Comparison of ENCODE assay signal across 7 mouse cellular contexts in genomic region chr6:42324067-42324481, GRCm38 (mm10). TPM values are rescaled to one million over a fixed set of nuclear protein-coding genes. Genes with fewer than 3 reads are reported as not detected.
DNase-seq lines count a peak whose midpoint lies in the region; ATAC-seq and TF ChIP-seq lines count a peak whose summit lies in the region.

No protein-coding gene starts in this region.

- H3K36me3 ChIP-seq in lung, embryonic 14.5 days (ENCODE audit: insufficient read depth) = no peaks in the 10 kb centered on the region
- H3K36me3 ChIP-seq in forebrain, embryonic 14.5 days (ENCODE audit: control insufficient read depth, insufficient read depth, low read length) = peaks cover 5% of the 10 kb centered on the region; the same call in 1 of the 2 replicates
- no peaks in the 10 kb centered on the region for H3K36me3 ChIP-seq in intestine, embryonic 16.5 days (ENCODE audit: control insufficient read depth, insufficient read depth, low read length)
- peaks cover 12% of the 10 kb centered on the region; the same call in 1 of the 2 replicates for H3K36me3 ChIP-seq in midbrain, embryonic 14.5 days (ENCODE audit: control insufficient read depth, insufficient read depth, low read length)

- 3% methylated on average over 17 of the region's 32 CpGs for WGBS in lung, embryonic 14.5 days
- WGBS in forebrain, embryonic 14.5 days = 0% methylated on average over 10 of the region's 32 CpGs
- WGBS in intestine, embryonic 16.5 days = under 1% methylated on average over 22 of the region's 32 CpGs
- under 1% methylated on average over 28 of the region's 32 CpGs for WGBS in midbrain, embryonic 14.5 days

- peak overlapping the region; percentile 96 for H3K4me2 ChIP-seq in lung, embryonic 14.5 days
- peak overlapping the region; percentile 70 for H3K4me2 ChIP-seq in forebrain, embryonic 14.5 days (ENCODE audit: low read length)
- H3K4me2 ChIP-seq in intestine, embryonic 16.5 days (ENCODE audit: low read depth, low read length) = peak overlapping the region; percentile 96
- H3K4me2 ChIP-seq in midbrain, embryonic 14.5 days (ENCODE audit: low read length) = peak overlapping the region; percentile 89

- peaks cover 5% of the 10 kb centered on the region; the same call in 1 of the 2 replicates for H3K4me1 ChIP-seq in lung, embryonic 14.5 days (ENCODE audit: insufficient read depth)
- H3K4me1 ChIP-seq in forebrain, embryonic 14.5 days (ENCODE audit: control insufficient read depth, insufficient read depth, low read length) = peaks cover 4% of the 10 kb centered on the region; the same call in 1 of the 2 replicates
- peaks cover 16% of the 10 kb centered on the region for H3K4me1 ChIP-seq in intestine, embryonic 16.5 days (ENCODE audit: control insufficient read depth, insufficient read depth, low read length)
- peaks cover 11% of the 10 kb centered on the region for H3K4me1 ChIP-seq in midbrain, embryonic 14.5 days (ENCODE audit: control insufficient read depth, insufficient read depth, low read length)

- no peaks in the 10 kb centered on the region for H3K9me3 ChIP-seq in lung, embryonic 14.5 days (ENCODE audit: low read depth, low read length)
- no peaks in the 10 kb centered on the region for H3K9me3 ChIP-seq in forebrain, embryonic 14.5 days (replicated peaks; ENCODE audit: control insufficient read depth, low read length)
- no peaks in the 10 kb centered on the region for H3K9me3 ChIP-seq in intestine, embryonic 16.5 days (ENCODE audit: control insufficient read depth, low read length)
- H3K9me3 ChIP-seq in midbrain, embryonic 14.5 days (ENCODE audit: control insufficient read depth, low read length) = no peaks in the 10 kb centered on the region

- peak; percentile 39 for DNase-seq in lung, embryonic 14.5 days
- DNase-seq in lung, postnatal 36 days = no peak
- peak; percentile 79 for DNase-seq in cerebellum, adult 11-12 months
- DNase-seq in forebrain, embryonic 14.5 days (ENCODE audit: low spot score) = no peak
- DNase-seq in midbrain, embryonic 14.5 days = peak; percentile 71
- DNase-seq in ovary, postnatal 14 days (ENCODE audit: low spot score) = no peak

- peaks cover 34% of the 10 kb centered on the region for H3K27me3 ChIP-seq in lung, embryonic 14.5 days (ENCODE audit: insufficient read depth, low read length)
- H3K27me3 ChIP-seq in forebrain, embryonic 14.5 days (replicated peaks; ENCODE audit: control insufficient read depth, insufficient read depth, low read length) = no peaks in the 10 kb centered on the region
- peaks cover 19% of the 10 kb centered on the region for H3K27me3 ChIP-seq in intestine, embryonic 16.5 days (replicated peaks; ENCODE audit: control insufficient read depth, insufficient read depth, low read length)
- no peaks in the 10 kb centered on the region for H3K27me3 ChIP-seq in midbrain, embryonic 14.5 days (ENCODE audit: control insufficient read depth, insufficient read depth, low read length)

- peak overlapping the region; percentile 50 for H3K9ac ChIP-seq in lung, embryonic 14.5 days
- peak overlapping the region; percentile 88 for H3K9ac ChIP-seq in forebrain, embryonic 14.5 days (ENCODE audit: low read length)
- H3K9ac ChIP-seq in intestine, embryonic 16.5 days (ENCODE audit: low read depth, low read length) = peak overlapping the region; percentile 61
- H3K9ac ChIP-seq in midbrain, embryonic 14.5 days (replicated peaks; ENCODE audit: low read length) = peak overlapping the region; percentile 92

- no peak overlapping the region for H3K27ac ChIP-seq in lung, embryonic 14.5 days (ENCODE audit: low read depth)
- peak overlapping the region; percentile 86 for H3K27ac ChIP-seq in forebrain, embryonic 14.5 days (ENCODE audit: low read depth, low read length)
- no peak overlapping the region for H3K27ac ChIP-seq in intestine, embryonic 16.5 days (ENCODE audit: low read length)
- H3K27ac ChIP-seq in midbrain, embryonic 14.5 days (replicated peaks; ENCODE audit: low read depth, low read length) = peak overlapping the region; percentile 89

- H3K4me3 ChIP-seq in lung, embryonic 14.5 days (ENCODE audit: low read depth, low read length) = peak overlapping the region; percentile 64
- H3K4me3 ChIP-seq in forebrain, embryonic 14.5 days (ENCODE audit: low read depth, low read length) = peak overlapping the region; percentile 69
- peak overlapping the region; percentile 61 for H3K4me3 ChIP-seq in intestine, embryonic 16.5 days (ENCODE audit: low read length)
- peak overlapping the region; percentile 63 for H3K4me3 ChIP-seq in midbrain, embryonic 14.5 days (replicated peaks; ENCODE audit: low read depth, low read length)

- TF ChIP-seq CTCF in lung, embryonic 14.5 days (IDR thresholded peaks at IDR 0.05; ENCODE audit: low read depth) = 0 out of 2 replicates have a peak, but pooled peaks have one; percentile 11

- ATAC-seq in lung, embryonic 14.5 days (ENCODE audit: insufficient read depth) = peak; percentile 79
- ATAC-seq in forebrain, embryonic 14.5 days = peak; percentile 67
- ATAC-seq in intestine, embryonic 16.5 days = peak; percentile 60
- peak; percentile 77 for ATAC-seq in midbrain, embryonic 14.5 days (ENCODE audit: low FRiP score, low TSS enrichment)

RNA-seq across cellular contexts. Expression of gene Fam131b, which starts 0.4 kb away (rescaled TPM):
- polyA plus RNA-seq in lung, embryonic 14.5 days (2014; fragmentation: Nextera tagmentation; extraction: Ambion mirVana) = 0.11 and 0.13 TPM in 2 replicates
- polyA plus RNA-seq in forebrain, embryonic 14.5 days (2014; fragmentation: Nextera tagmentation; extraction: Ambion mirVana) = 4.7 and 5.6 TPM in 2 replicates
- polyA plus RNA-seq in intestine, embryonic 16.5 days (2015; fragmentation: Nextera tagmentation; extraction: Ambion mirVana) = 0.12 and 0.21 TPM in 2 replicates
- polyA plus RNA-seq in midbrain, embryonic 14.5 days (2014; fragmentation: Nextera tagmentation; extraction: Ambion mirVana) = 4.6 and 6.2 TPM in 2 replicates

RNA-seq across cellular contexts. Expression of gene Zyx, which starts 25.4 kb away (rescaled TPM):
- 194 and 198 TPM in 2 replicates for polyA plus RNA-seq in lung, embryonic 14.5 days (2014; fragmentation: Nextera tagmentation; extraction: Ambion mirVana)
- polyA plus RNA-seq in forebrain, embryonic 14.5 days (2014; fragmentation: Nextera tagmentation; extraction: Ambion mirVana) = 34.8 and 41.0 TPM in 2 replicates
- 83.5 and 86.5 TPM in 2 replicates for polyA plus RNA-seq in intestine, embryonic 16.5 days (2015; fragmentation: Nextera tagmentation; extraction: Ambion mirVana)
- 42.1 and 55.7 TPM in 2 replicates for polyA plus RNA-seq in midbrain, embryonic 14.5 days (2014; fragmentation: Nextera tagmentation; extraction: Ambion mirVana)

RNA-seq across cellular contexts. Expression of gene Clcn1, which starts 37.6 kb away (rescaled TPM):
- polyA plus RNA-seq in lung, embryonic 14.5 days (2014; fragmentation: Nextera tagmentation; extraction: Ambion mirVana) = 0.09 TPM in 1 of 2 replicates, not detected in the other
- 1.3 and 1.6 TPM in 2 replicates for polyA plus RNA-seq in forebrain, embryonic 14.5 days (2014; fragmentation: Nextera tagmentation; extraction: Ambion mirVana)
- polyA plus RNA-seq in intestine, embryonic 16.5 days (2015; fragmentation: Nextera tagmentation; extraction: Ambion mirVana) = 0.20 and 0.23 TPM in 2 replicates
- polyA plus RNA-seq in midbrain, embryonic 14.5 days (2014; fragmentation: Nextera tagmentation; extraction: Ambion mirVana) = 2.8 and 3.4 TPM in 2 replicates

RNA-seq across cellular contexts. Expression of gene Epha1, which starts 49.0 kb away (rescaled TPM):
- polyA plus RNA-seq in lung, embryonic 14.5 days (2014; fragmentation: Nextera tagmentation; extraction: Ambion mirVana) = 5.7 and 7.0 TPM in 2 replicates
- 0.05 and 0.07 TPM in 2 replicates for polyA plus RNA-seq in forebrain, embryonic 14.5 days (2014; fragmentation: Nextera tagmentation; extraction: Ambion mirVana)
- 10.0 and 11.3 TPM in 2 replicates for polyA plus RNA-seq in intestine, embryonic 16.5 days (2015; fragmentation: Nextera tagmentation; extraction: Ambion mirVana)
- polyA plus RNA-seq in midbrain, embryonic 14.5 days (2014; fragmentation: Nextera tagmentation; extraction: Ambion mirVana) = 0.09 and 0.14 TPM in 2 replicates

RNA-seq across cellular contexts. Expression of gene Casp2, which starts 59.3 kb away (rescaled TPM):
- 71.1 and 75.1 TPM in 2 replicates for polyA plus RNA-seq in lung, embryonic 14.5 days (2014; fragmentation: Nextera tagmentation; extraction: Ambion mirVana)
- polyA plus RNA-seq in forebrain, embryonic 14.5 days (2014; fragmentation: Nextera tagmentation; extraction: Ambion mirVana) = 61.3 and 65.4 TPM in 2 replicates
- 39.5 and 39.9 TPM in 2 replicates for polyA plus RNA-seq in intestine, embryonic 16.5 days (2015; fragmentation: Nextera tagmentation; extraction: Ambion mirVana)
- 41.9 and 51.0 TPM in 2 replicates for polyA plus RNA-seq in midbrain, embryonic 14.5 days (2014; fragmentation: Nextera tagmentation; extraction: Ambion mirVana)

Comparison
In these comparisons a context has a peak if more than half of its experiments do, and no peak if none do; other contexts are left out.
1. DNase-seq: peak in lung, embryonic 14.5 days (single experiment), cerebellum, adult 11-12 months (single experiment) and midbrain, embryonic 14.5 days (single experiment); none in lung, postnatal 36 days (single experiment), forebrain, embryonic 14.5 days (single experiment) and ovary, postnatal 14 days (single experiment).
2. H3K27ac ChIP-seq: peak in forebrain, embryonic 14.5 days (single experiment) and midbrain, embryonic 14.5 days (single experiment); none in lung, embryonic 14.5 days (single experiment) and intestine, embryonic 16.5 days (single experiment).
3. Peak in every context shown above with its lines, with median percentiles within 50 percentile points of each other: ATAC-seq, H3K4me2 ChIP-seq, H3K4me3 ChIP-seq and H3K9ac ChIP-seq.